Mouse (Mus musculus): ENCODE measurements around the gene Snrpe. TPM values are rescaled to one million over a fixed set of nuclear protein-coding genes. Genes with fewer than 3 reads are reported as not detected.

Snrpe gene
- 22.4 and 42.2 TPM in 2 replicates for polyA plus RNA-seq (2012)

DNA sequence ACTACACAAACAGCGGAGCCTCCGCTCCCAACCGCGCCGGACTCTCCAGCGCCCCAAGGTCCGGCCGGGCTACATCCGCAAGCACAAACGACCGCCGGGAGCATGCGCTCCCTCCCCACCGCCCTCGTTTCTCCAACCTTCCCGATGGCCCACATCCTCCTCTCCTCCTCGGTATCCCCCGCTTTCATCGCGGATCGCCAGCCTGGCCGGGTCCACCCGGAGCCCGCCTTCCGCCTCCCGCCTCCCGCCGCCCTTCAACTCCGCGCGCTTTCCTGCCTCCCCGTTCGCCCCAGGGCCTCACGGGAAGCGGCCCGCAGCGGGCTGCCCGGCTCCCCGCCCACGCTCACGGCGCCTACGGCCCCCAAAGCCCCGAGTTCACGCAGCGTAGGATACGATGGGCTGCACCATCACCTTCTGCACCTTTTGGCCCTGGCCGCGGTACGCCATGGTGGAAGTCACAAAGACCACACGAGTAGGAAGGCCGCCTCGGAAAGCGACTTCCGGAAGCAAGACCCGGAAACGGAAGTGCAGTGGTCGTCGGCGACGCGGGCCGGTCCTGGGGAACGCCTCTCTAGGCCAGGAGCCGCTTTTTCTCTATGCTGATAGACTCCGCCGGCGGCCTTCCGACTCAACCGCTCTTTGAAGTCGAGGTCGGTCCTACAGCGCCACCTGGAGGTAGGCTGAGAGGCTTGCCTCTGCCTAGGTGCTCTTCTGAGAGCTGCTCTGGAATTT lies at the start of gene Snrpe:
Gene Snrpe (minus strand): TSS at position 521 of the 732 bp plus-strand sequence.

Other genes starting within 250 kb of the Snrpe start
- 0.11 TPM in 1 of 2 replicates, not detected in the other for gene Etnk2, start 246.7 kb downstream of the Snrpe start, polyA plus RNA-seq (2012)
- 10.8 and 15.6 TPM in 2 replicates for gene Sox13, start 185.9 kb downstream of the Snrpe start, polyA plus RNA-seq (2012)
- not detected in 2 replicates for gene Zbed6, start 50.6 kb upstream of the Snrpe start, polyA plus RNA-seq (2012)
- 4.3 and 5.8 TPM in 2 replicates for gene Gm38394, start 51.0 kb upstream of the Snrpe start, polyA plus RNA-seq (2012)
- 0.34 and 0.37 TPM in 2 replicates for gene Lax1, start 79.8 kb upstream of the Snrpe start, polyA plus RNA-seq (2012)
- 25.8 and 33.7 TPM in 2 replicates for gene Atp2b4, start 190.8 kb upstream of the Snrpe start, polyA plus RNA-seq (2012)